Mouse (Mus musculus): ENCODE measurements at regions not wholly inside any gene's neighbourhood (a gene's known extent, or its start where the extent isn't known, plus 50 kb on each side); places are given as distances from the start of the nearest gene placed in this dataset.

- DNase-seq (ENCODE audit: low spot score): no peak
- H3K36me3 ChIP-seq (ENCODE audit: control insufficient read depth, insufficient read depth, low read length): no peaks in the 10 kb centered on the region
- no peaks in the 10 kb centered on the region for H3K9me3 ChIP-seq (ENCODE audit: control insufficient read depth, low read length)
- H3K4me1 ChIP-seq (replicated peaks; ENCODE audit: control insufficient read depth, insufficient read depth, low read length): no peaks in the 10 kb centered on the region
- no peak overlapping the region for H3K4me2 ChIP-seq (ENCODE audit: low read depth, low read length, severe bottlenecking)
- 75% methylated on average over 7 of the region's 7 CpGs for WGBS
- no peak overlapping the region for H3K9ac ChIP-seq (ENCODE audit: low read length)
- H3K27me3 ChIP-seq (ENCODE audit: control insufficient read depth, insufficient read depth, low read length): no peaks in the 10 kb centered on the region
- H3K27ac ChIP-seq (ENCODE audit: low read depth, low read length): no peak overlapping the region
- ATAC-seq (replicated peaks; ENCODE audit: low FRiP score): no peak
- no peak overlapping the region for H3K4me3 ChIP-seq (ENCODE audit: low read depth, low read length)
Measured at GRCm38 (mm10) chr5:55504754-55505153, 1506.5 kb downstream of the Stim2 start.

GRCm38 (mm10) chr5:55505871-55506270, 1507.6 kb downstream of the Stim2 start:
- no peak for ATAC-seq (replicated peaks; ENCODE audit: low FRiP score)
- H3K4me3 ChIP-seq (ENCODE audit: low read depth, low read length): no peak overlapping the region
- 44% methylated on average over 1 of the region's 1 CpGs for WGBS
- no peak overlapping the region for H3K9ac ChIP-seq (ENCODE audit: low read length)
- no peak for DNase-seq (ENCODE audit: low spot score)
- no peaks in the 10 kb centered on the region for H3K27me3 ChIP-seq (ENCODE audit: control insufficient read depth, insufficient read depth, low read length)
- H3K27ac ChIP-seq (ENCODE audit: low read depth, low read length): no peak overlapping the region
- H3K4me2 ChIP-seq (ENCODE audit: low read depth, low read length, severe bottlenecking): no peak overlapping the region
- no peaks in the 10 kb centered on the region for H3K9me3 ChIP-seq (ENCODE audit: control insufficient read depth, low read length)
- no peaks in the 10 kb centered on the region for H3K36me3 ChIP-seq (ENCODE audit: control insufficient read depth, insufficient read depth, low read length)
- no peaks in the 10 kb centered on the region for H3K4me1 ChIP-seq (replicated peaks; ENCODE audit: control insufficient read depth, insufficient read depth, low read length)

- Histone ChIP-seq H3K4me3 (ENCODE audit: low read depth, low read length) (no peak overlapping the region), H3K4me1 (replicated peaks; ENCODE audit: control insufficient read depth, insufficient read depth, low read length) (no peaks in the 10 kb centered on the region), H3K27ac (ENCODE audit: low read depth, low read length) (no peak overlapping the region), H3K9me3 (ENCODE audit: control insufficient read depth, low read length) (no peaks in the 10 kb centered on the region), H3K27me3 (ENCODE audit: control insufficient read depth, insufficient read depth, low read length) (no peaks in the 10 kb centered on the region), H3K36me3 (ENCODE audit: control insufficient read depth, insufficient read depth, low read length) (no peaks in the 10 kb centered on the region), H3K9ac (ENCODE audit: low read length) (no peak overlapping the region), H3K4me2 (ENCODE audit: low read depth, low read length, severe bottlenecking) (no peak overlapping the region)
- ATAC-seq (replicated peaks; ENCODE audit: low FRiP score) (no peak), DNase-seq (ENCODE audit: low spot score) (no peak)
- 72% methylated on average over 2 of the region's 2 CpGs for WGBS
Measured at GRCm38 (mm10) chr5:55514269-55514668, 1516.0 kb downstream of the Stim2 start.

GRCm38 (mm10) chr5:55551154-55551553, 1552.9 kb downstream of the Stim2 start:
- Histone ChIP-seq H3K27me3 (ENCODE audit: control insufficient read depth, insufficient read depth, low read length) (no peaks in the 10 kb centered on the region), H3K36me3 (ENCODE audit: control insufficient read depth, insufficient read depth, low read length) (no peaks in the 10 kb centered on the region), H3K9me3 (ENCODE audit: control insufficient read depth, low read length) (no peaks in the 10 kb centered on the region), H3K4me2 (ENCODE audit: low read depth, low read length, severe bottlenecking) (no peak overlapping the region), H3K4me3 (ENCODE audit: low read depth, low read length) (no peak overlapping the region), H3K27ac (ENCODE audit: low read depth, low read length) (no peak overlapping the region), H3K4me1 (replicated peaks; ENCODE audit: control insufficient read depth, insufficient read depth, low read length) (no peaks in the 10 kb centered on the region), H3K9ac (ENCODE audit: low read length) (no peak overlapping the region)
- DNase-seq (ENCODE audit: low spot score) (no peak), ATAC-seq (replicated peaks; ENCODE audit: low FRiP score) (peak; percentile 93)

Measured in forebrain, embryonic 11.5 days (tissue).